Mouse (Mus musculus): ENCODE measurements at regions not wholly inside any gene's neighbourhood (a gene's known extent, or its start where the extent isn't known, plus 50 kb on each side); places are given as distances from the start of the nearest gene placed in this dataset.

DNA sequence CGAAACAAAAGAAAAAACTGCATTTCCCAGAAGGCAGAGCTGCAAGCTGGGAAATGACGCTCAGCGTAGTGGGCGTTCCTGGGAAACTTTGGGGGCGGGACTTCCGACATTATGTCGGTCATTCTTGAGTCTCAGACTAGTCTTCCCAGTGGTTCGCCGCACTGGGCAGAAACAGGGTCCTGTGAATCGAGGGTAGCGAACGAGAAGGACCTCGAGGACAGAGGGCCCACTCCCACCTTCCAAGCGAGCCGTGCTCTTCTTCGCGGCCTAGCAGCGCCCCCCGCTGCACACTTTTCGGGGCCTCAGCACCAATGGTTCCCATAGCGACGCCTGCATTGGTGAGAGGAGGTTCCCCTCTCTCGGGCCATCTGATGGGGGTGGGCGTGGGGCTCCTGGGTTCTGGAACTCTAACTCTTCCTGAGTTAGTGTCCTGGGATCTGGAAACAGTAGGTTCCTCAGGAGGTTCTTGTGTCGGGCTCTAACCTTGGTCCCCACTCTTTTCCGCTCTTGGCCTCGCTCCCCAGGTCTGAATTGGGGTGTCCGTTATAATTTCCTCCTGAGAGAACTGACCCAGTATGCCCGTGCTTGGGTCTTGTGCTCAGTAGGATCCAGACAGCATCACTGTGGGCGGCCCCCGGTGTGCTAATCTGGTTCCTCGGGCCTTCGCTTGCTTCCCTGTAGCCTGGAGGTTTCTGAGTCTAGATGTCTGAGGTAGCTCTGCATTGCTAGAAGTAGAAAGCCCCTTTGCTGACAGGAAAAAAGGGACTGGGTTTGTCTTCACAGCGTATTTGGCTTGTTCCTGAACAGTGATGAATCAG lies 52.8 kb upstream of the Gramd1a start:
- peak; percentile 83 for DNase-seq

DNA sequence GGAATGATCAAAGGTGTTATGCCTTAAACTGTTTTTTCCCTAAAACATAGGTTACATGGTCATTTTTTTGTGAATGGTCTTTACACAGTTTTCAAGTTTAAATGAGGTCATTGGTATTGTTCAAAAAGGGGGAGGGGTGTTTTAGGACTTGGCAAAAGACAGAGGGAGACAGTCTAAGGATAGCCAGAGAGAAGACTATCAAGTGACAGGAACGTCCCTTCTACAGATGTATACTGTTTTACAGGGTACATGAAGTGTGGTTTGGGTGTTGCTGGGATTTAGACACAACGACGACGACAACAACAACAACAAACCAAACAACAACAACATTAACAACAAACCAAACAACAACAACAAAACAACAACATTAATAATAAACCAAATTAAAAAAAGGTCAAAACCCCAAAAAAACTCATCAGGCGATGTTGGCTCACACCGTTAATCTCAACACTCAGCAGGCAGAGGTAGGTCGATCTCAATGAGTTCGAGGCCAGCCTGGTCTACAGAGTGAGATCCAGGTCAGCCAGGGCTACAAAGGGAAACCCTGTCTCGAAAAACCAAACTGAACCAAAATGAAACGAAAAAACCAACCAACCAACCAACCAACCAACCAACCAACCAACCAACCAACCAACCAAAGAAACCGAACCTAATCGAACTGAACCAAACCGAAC lies 52.0 kb upstream of the Gramd1a start:
- no peak for DNase-seq

All from kidney, postnatal 14 days (tissue).